21 mouse cellular contexts compared by ENCODE assay signal in genomic region chr5:33492604-33493315, GRCm38 (mm10). TPM values are rescaled to one million over a fixed set of nuclear protein-coding genes. Genes with fewer than 3 reads are reported as not detected.
DNase-seq lines count a peak whose midpoint lies in the region; ATAC-seq and TF ChIP-seq lines count a peak whose summit lies in the region.
"Had no signal": no experiment of that assay in that cellular context is flagged by ENCODE, and none has a peak within 500 bp of the region (broad histone marks: within the 10 kb centered on the region; RNA-seq: fewer than 3 reads in every experiment).

No protein-coding gene starts in this region.

- WGBS in liver, embryonic 14.5 days (ENCODE audit: insufficient replicate concordance): 73% methylated on average over 11 of the region's 11 CpGs
- WGBS in intestine, embryonic 15.5 days: 88% methylated on average over 11 of the region's 11 CpGs

- H3K9ac ChIP-seq in liver, embryonic 14.5 days (replicated peaks): no peak overlapping the region
- H3K9ac ChIP-seq in intestine, embryonic 15.5 days: no peak overlapping the region
- H3K9ac ChIP-seq: embryonic facial prominence, embryonic 15.5 days; hindbrain, embryonic 14.5 days; kidney, embryonic 15.5 days; limb, embryonic 15.5 days; neural tube, embryonic 12.5 days had no signal

- no peak overlapping the region for H3K4me3 ChIP-seq in liver, embryonic 14.5 days (ENCODE audit: insufficient read depth in 1 of 2, low read depth in 2 of 2, low read length in 2 of 2)
- no peak overlapping the region for H3K4me3 ChIP-seq in intestine, embryonic 15.5 days (replicated peaks)
- H3K4me3 ChIP-seq: embryonic facial prominence, embryonic 15.5 days; kidney, embryonic 15.5 days; limb, embryonic 15.5 days; neural tube, embryonic 12.5 days had no signal

- no peak overlapping the region for H3K4me2 ChIP-seq in liver, embryonic 14.5 days (ENCODE audit: low read depth)
- H3K4me2 ChIP-seq in intestine, embryonic 15.5 days (replicated peaks): no peak overlapping the region
- H3K4me2 ChIP-seq: embryonic facial prominence, embryonic 15.5 days; heart, embryonic 11.5 days; hindbrain, embryonic 14.5 days; kidney, embryonic 15.5 days; limb, embryonic 15.5 days; neural tube, embryonic 12.5 days had no signal

- H3K9me3 ChIP-seq in liver, embryonic 14.5 days (ENCODE audit: control insufficient read depth, low read length): no peaks in the 10 kb centered on the region
- no peaks in the 10 kb centered on the region for H3K9me3 ChIP-seq in intestine, embryonic 15.5 days
- H3K9me3 ChIP-seq: embryonic facial prominence, embryonic 15.5 days; kidney, embryonic 15.5 days; limb, embryonic 15.5 days; neural tube, embryonic 12.5 days had no signal

- 0 out of 2 replicates have a peak, but pooled peaks have one; percentile 8 for TF ChIP-seq CTCF in liver, embryonic 14.5 days (IDR thresholded peaks at IDR 0.05; ENCODE audit: low read depth)

- no peaks in the 10 kb centered on the region for H3K4me1 ChIP-seq in liver, embryonic 14.5 days (replicated peaks; ENCODE audit: control insufficient read depth in 2 of 2, insufficient read depth in 2 of 2, low read length in 1 of 2)
- H3K4me1 ChIP-seq in intestine, embryonic 15.5 days (replicated peaks): no peaks in the 10 kb centered on the region
- H3K4me1 ChIP-seq: embryonic facial prominence, embryonic 15.5 days had no signal

- H3K27ac ChIP-seq in liver, embryonic 14.5 days: no peak overlapping the region
- no peak overlapping the region for H3K27ac ChIP-seq in intestine, embryonic 15.5 days
- H3K27ac ChIP-seq: embryonic facial prominence, embryonic 15.5 days; hindbrain, embryonic 14.5 days; kidney, embryonic 15.5 days; limb, embryonic 15.5 days; neural tube, embryonic 12.5 days had no signal

- ATAC-seq in liver, embryonic 14.5 days (ENCODE audit: insufficient read depth): no peak
- ATAC-seq in CD4-positive, CD25-positive, alpha-beta regulatory T cell, adult 4 months: no peak
- no peak for ATAC-seq in intestine, embryonic 15.5 days
- ATAC-seq: intestine, embryonic 16.5 days had no signal

- H3K27me3 ChIP-seq in liver, embryonic 14.5 days (ENCODE audit: control insufficient read depth, insufficient read depth, low read length): no peaks in the 10 kb centered on the region
- no peaks in the 10 kb centered on the region; the same call in 1 of the 2 replicates for H3K27me3 ChIP-seq in intestine, embryonic 15.5 days (replicated peaks)

- H3K36me3 ChIP-seq in liver, embryonic 14.5 days (replicated peaks; ENCODE audit: control insufficient read depth, insufficient read depth, low read depth): no peaks in the 10 kb centered on the region
- H3K36me3 ChIP-seq in intestine, embryonic 15.5 days: no peaks in the 10 kb centered on the region
- H3K36me3 ChIP-seq: embryonic facial prominence, embryonic 15.5 days; kidney, embryonic 15.5 days; limb, embryonic 15.5 days; neural tube, embryonic 12.5 days had no signal

- no peak for DNase-seq in liver, embryonic 14.5 days (ENCODE audit: low read depth in 3 of 3, low spot score in 3 of 3)
- DNase-seq in liver (no peak), ES-CJ7 (ENCODE audit: low read depth, low spot score) (peak; percentile 38), ZHBTc4 (ENCODE audit: low read depth, low spot score) (peak; percentile 49)
- peak; percentile 0 for DNase-seq in layer of hippocampus, adult 9-10 months (ENCODE audit: low spot score)
- DNase-seq in ovary, postnatal 36 days (ENCODE audit: low spot score): no peak
- DNase-seq: adrenal gland, adult 2 months; cerebellum, postnatal 14 days; lung, adult 2 months; lung, postnatal 36 days; thymus, adult 18-20 months; thymus, postnatal 4 days had no signal

- no peak for TF ChIP-seq EP300 in liver, embryonic 14.5 days (IDR thresholded peaks at IDR 0.05; ENCODE audit: low read depth)

RNA-seq across cellular contexts. Expression of gene Nkx1-1, which starts 59.0 kb away (rescaled TPM):
- polyA plus RNA-seq in liver, embryonic 14.5 days (2012; rRNA removed): not detected in 2 replicates
- polyA plus RNA-seq in liver, embryonic 14.5 days (2014; fragmentation: Nextera tagmentation; extraction: Ambion mirVana): not detected in 2 replicates
- polyA plus RNA-seq in CD4-positive, CD25-positive, alpha-beta regulatory T cell, adult 4 months (2017; shearing (Covaris generic)): not detected
- polyA plus RNA-seq in intestine, embryonic 15.5 days (2015; fragmentation: Nextera tagmentation; extraction: Ambion mirVana): not detected in 2 replicates
- polyA plus RNA-seq: adrenal gland, adult 2 months; embryonic facial prominence, embryonic 15.5 days; heart, embryonic 11.5 days; intestine, embryonic 16.5 days; kidney, embryonic 15.5 days; limb, embryonic 15.5 days; lung, adult 2 months had no signal

Comparison
In these comparisons a context has a peak if more than half of its experiments do, and no peak if none do; other contexts are left out.
1. DNase-seq: peak in ES-CJ7 (single experiment), ZHBTc4 (single experiment) and layer of hippocampus, adult 9-10 months (single experiment); none in liver, embryonic 14.5 days (0 of 3), liver (single experiment) and ovary, postnatal 36 days (single experiment).